Mouse (Mus musculus) liver, postnatal 0 days (tissue): ENCODE data around the gene Nbeal2.

Source experiments
- CTCF ChIP-seq: sonication (generic); IDR thresholded peaks from 2 replicates; pipeline ENCODE4 v1.5.1; 2016; ENCODE audit warnings: antibody characterized with exemption, low read depth
- EP300 ChIP-seq: IDR thresholded peaks from 2 replicates; pipeline ENCODE4 v1.6.1; 2016; ENCODE audit warnings: antibody characterized with exemption, low read depth, mild to moderate bottlenecking

GRCm38 (mm10) chr9:110681817-110682216 is 27.9 kb upstream of the Nbeal2 start:
- no peak for TF ChIP-seq CTCF
- no peak for TF ChIP-seq EP300
